Mouse (Mus musculus) liver, embryonic 15.5 days (tissue): Measurements from ENCODE around the gene Znrd1as. TPM values are rescaled to one million over a fixed set of nuclear protein-coding genes. Genes with fewer than 3 reads are reported as not detected.

Experiments
- polyA plus RNA-seq: library from polyadenylated mRNA; unstranded; fragments of >200 nt; fragmentation: Nextera tagmentation; extraction: Ambion mirVana; gene quantifications from 2 replicates; pipeline ENCODE4 v1.2.1, GENCODE M21; 2015

Gene Znrd1as
- polyA plus RNA-seq, 1 experiment from 2014 or later, result 2.5 TPM

Other genes starting within 250 kb of the Znrd1as start
- gene H2-M10.5, start 185.7 kb upstream of the Znrd1as start, polyA plus RNA-seq, result not detected in 2 replicates
- not detected in 2 replicates for gene H2-M10.6, start 146.4 kb upstream of the Znrd1as start, polyA plus RNA-seq
- gene Trim26, start 121.5 kb upstream of the Znrd1as start, polyA plus RNA-seq, result 14.9 and 17.7 TPM in 2 replicates
- gene Trim15, start 91.4 kb upstream of the Znrd1as start, polyA plus RNA-seq, result 0.33 and 0.59 TPM in 2 replicates
- gene Trim10, start 89.0 kb upstream of the Znrd1as start, polyA plus RNA-seq, result 300 and 303 TPM in 2 replicates
- not detected in 2 replicates for gene Trim40, start 68.5 kb upstream of the Znrd1as start, polyA plus RNA-seq
- not detected in 2 replicates for gene Trim31, start 60.5 kb upstream of the Znrd1as start, polyA plus RNA-seq
- 0.14 and 0.20 TPM in 2 replicates for gene Rnf39, start 15.7 kb upstream of the Znrd1as start, polyA plus RNA-seq
- 25.7 and 30.8 TPM in 2 replicates for gene Ppp1r11, start 6.9 kb upstream of the Znrd1as start, polyA plus RNA-seq
- 18.7 and 21.5 TPM in 2 replicates for gene Znrd1, start within 50 bp of the Znrd1as start, polyA plus RNA-seq
- not detected in 2 replicates for gene 2410137M14Rik, start 22.6 kb downstream of the Znrd1as start, polyA plus RNA-seq
- not detected in 2 replicates for gene H2-M5, start 30.9 kb downstream of the Znrd1as start, polyA plus RNA-seq
- 3.2 and 3.8 TPM in 2 replicates for gene Zfp57, start 42.6 kb downstream of the Znrd1as start, polyA plus RNA-seq
- gene Mog, start 64.8 kb downstream of the Znrd1as start, polyA plus RNA-seq, result not detected in 2 replicates
- gene Gabbr1, start 87.4 kb downstream of the Znrd1as start, polyA plus RNA-seq, result 0.25 and 0.66 TPM in 2 replicates
- not detected in 2 replicates for gene Olfr90, start 129.9 kb downstream of the Znrd1as start, polyA plus RNA-seq
- gene Olfr91, start 139.7 kb downstream of the Znrd1as start, polyA plus RNA-seq, result not detected in 2 replicates
- gene Olfr92, start 161.5 kb downstream of the Znrd1as start, polyA plus RNA-seq, result not detected in 2 replicates
- gene Olfr93, start 202.9 kb downstream of the Znrd1as start, polyA plus RNA-seq, result not detected in 2 replicates
- not detected in 2 replicates for gene Ubd, start 235.3 kb downstream of the Znrd1as start, polyA plus RNA-seq
- gene Olfr94, start 242.4 kb downstream of the Znrd1as start, polyA plus RNA-seq, result not detected in 2 replicates